Mouse (Mus musculus) intestine, embryonic 14.5 days (tissue): ENCODE data around the gene E2f1. TPM values are rescaled to one million over a fixed set of nuclear protein-coding genes. Genes with fewer than 3 reads are reported as not detected.

Experiments used
- ATAC-seq: fragments of 200-750 bp; cut with Nextera tagmentation; replicated peaks from 2 replicates; pipeline ENCODE4 v1.8.0; 2017; ENCODE audit warnings: low read depth, moderate number of reproducible peaks, moderate TSS enrichment, moderate library complexity; ENCODE audit not compliant: low FRiP score, low TSS enrichment
- DNase-seq: peaks from one replicate; pipeline ENCODE4 v3.0.0-alpha.2; 2018; ENCODE audit warnings: low spot score
- H3K27ac ChIP-seq: fragments of 300-500 bp; sonication (generic); 2 replicates; pipeline ENCODE4 v1.5.1; 2014; ENCODE audit warnings: low read depth, mild to moderate bottlenecking, control low read depth
- H3K27me3 ChIP-seq: fragments of 300-500 bp; sonication (generic); replicated peaks from 2 replicates; pipeline ENCODE4 v1.6.1; 2014; ENCODE audit warnings: low read length, control low read depth; ENCODE audit not compliant: control insufficient read depth, insufficient read depth
- H3K36me3 ChIP-seq: fragments of 300-500 bp; sonication (generic); 2 replicates; pipeline ENCODE4 v1.6.1; 2014; ENCODE audit warnings: low read length, control low read depth; ENCODE audit not compliant: control insufficient read depth, insufficient read depth
- H3K4me1 ChIP-seq: fragments of 300-500 bp; sonication (generic); replicated peaks from 2 replicates; pipeline ENCODE4 v1.6.1; 2014; ENCODE audit warnings: low read length, control low read depth, mixed read lengths; ENCODE audit not compliant: control insufficient read depth, insufficient read depth
- H3K4me2 ChIP-seq: fragments of 300-500 bp; sonication (generic); 2 replicates; pipeline ENCODE4 v1.6.1; 2014; ENCODE audit warnings: low read length
- H3K4me3 ChIP-seq: fragments of 300-500 bp; sonication (generic); 2 replicates; pipeline ENCODE4 v1.5.1; 2014; ENCODE audit warnings: low read depth, low read length, control low read depth, mixed read lengths
- H3K9ac ChIP-seq: fragments of 300-500 bp; sonication (generic); 2 replicates; pipeline ENCODE4 v1.6.1; 2014; ENCODE audit warnings: mild to moderate bottlenecking, low read length
- H3K9me3 ChIP-seq: fragments of 300-500 bp; sonication (generic); 2 replicates; pipeline ENCODE4 v1.6.1; 2016; ENCODE audit warnings: low read length, control low read depth; ENCODE audit not compliant: control insufficient read depth
- WGBS: fragments of 180-500 bp; shearing (Covaris S2); extraction: QIAGEN DNeasy Blood & Tissue Kit; methylation state at CpG from one replicate; pipeline ENCODE4 v1.1.7; 2014; 5-methylcytosine and 5-hydroxymethylcytosine counted together
- polyA plus RNA-seq: library from polyadenylated mRNA; unstranded; fragments of >200 nt; fragmentation: Nextera tagmentation; extraction: Ambion mirVana; gene quantifications from 2 replicates; pipeline ENCODE4 v1.2.1, GENCODE M21; 2014

The E2f1 gene
- polyA plus RNA-seq, 1 experiment from 2014 or later, result 10.7 TPM

GRCm38 (mm10) chr2:154565562-154565961, 4.1 kb downstream of the E2f1 start:
- peaks cover 39% of the 10 kb centered on the region for H3K36me3 ChIP-seq
- no peak overlapping the region for H3K27ac ChIP-seq
- H3K4me1 ChIP-seq, result peaks cover 13% of the 10 kb centered on the region
- H3K4me2 ChIP-seq, result no peak overlapping the region
- no peak overlapping the region for H3K4me3 ChIP-seq
- no peak overlapping the region for H3K9ac ChIP-seq
- ATAC-seq (no peak), DNase-seq (no peak)
- H3K9me3 ChIP-seq, result no peaks in the 10 kb centered on the region
- H3K27me3 ChIP-seq, result no peaks in the 10 kb centered on the region
- 77% methylated on average over 3 of the region's 3 CpGs for WGBS

- H3K4me2 ChIP-seq, result no peak overlapping the region
- H3K27ac ChIP-seq, result no peak overlapping the region
- H3K9me3 ChIP-seq, result no peaks in the 10 kb centered on the region
- H3K4me3 ChIP-seq, result no peak overlapping the region
- H3K4me1 ChIP-seq, result peaks cover 16% of the 10 kb centered on the region
- no peaks in the 10 kb centered on the region for H3K27me3 ChIP-seq
- 90% methylated on average over 22 of the region's 22 CpGs for WGBS
- DNase-seq (no peak), ATAC-seq (no peak)
- H3K9ac ChIP-seq, result no peak overlapping the region
- H3K36me3 ChIP-seq, result peaks cover 42% of the 10 kb centered on the region
These were observed 6.0 kb downstream of the E2f1 start for GRCm38 (mm10) chr2:154563612-154564170.

GRCm38 (mm10) chr2:154558264-154559039, 11.2 kb downstream of the E2f1 start, which contains the start of gene Necab3:
Gene Necab3, minus strand, starts transcription at chr2:154558890.
- peaks cover 29% of the 10 kb centered on the region for H3K36me3 ChIP-seq
- no peak for DNase-seq
- 8% methylated on average over 34 of the region's 34 CpGs for WGBS
- no peak within 1 kb of the TSS for H3K27ac ChIP-seq
- H3K9me3 ChIP-seq, result no peaks in the 10 kb centered on the region
- ATAC-seq, result no peak; the same call in 1 of the 2 replicates
- H3K4me1 ChIP-seq, result peaks cover 16% of the 10 kb centered on the region
- H3K27me3 ChIP-seq, result no peaks in the 10 kb centered on the region; the same call in 1 of the 2 replicates
- peak within 1 kb of the TSS; percentile 58 for H3K4me2 ChIP-seq
- no peak within 1 kb of the TSS for H3K9ac ChIP-seq
- peak within 1 kb of the TSS; percentile 10; the same call in 1 of the 2 replicates for H3K4me3 ChIP-seq

GRCm38 (mm10) chr2:154557184-154557832, 12.4 kb downstream of the E2f1 start:
- Histone ChIP-seq H3K9ac (no peak overlapping the region), H3K4me1 (peaks cover 17% of the 10 kb centered on the region), H3K27me3 (peaks cover 4% of the 10 kb centered on the region), H3K4me3 (no peak overlapping the region), H3K36me3 (peaks cover 21% of the 10 kb centered on the region), H3K9me3 (no peaks in the 10 kb centered on the region), H3K27ac (no peak overlapping the region), H3K4me2 (no peak overlapping the region)
- no peak for ATAC-seq
- no peak for DNase-seq
- 43% methylated on average over 5 of the region's 5 CpGs for WGBS

- Histone ChIP-seq H3K27ac (no peak overlapping the region), H3K36me3 (no peaks in the 10 kb centered on the region), H3K4me1 (peaks cover 22% of the 10 kb centered on the region), H3K4me2 (no peak overlapping the region), H3K4me3 (no peak overlapping the region), H3K27me3 (peaks cover 23% of the 10 kb centered on the region), H3K9ac (no peak overlapping the region), H3K9me3 (no peaks in the 10 kb centered on the region)
- no peak for ATAC-seq
- no peak for DNase-seq
- 88% methylated on average over 6 of the region's 6 CpGs for WGBS
These were observed 14.5 kb downstream of the E2f1 start for GRCm38 (mm10) chr2:154555235-154555634.

GRCm38 (mm10) chr2:154552424-154552907, 17.2 kb downstream of the E2f1 start:
- 27% methylated on average over 27 of the region's 27 CpGs for WGBS
- no peaks in the 10 kb centered on the region for H3K36me3 ChIP-seq
- H3K9ac ChIP-seq, result no peak overlapping the region
- H3K4me1 ChIP-seq, result peaks cover 19% of the 10 kb centered on the region
- ATAC-seq (no peak; the same call in 1 of the 2 replicates), DNase-seq (peak; percentile 65)
- peaks cover 36% of the 10 kb centered on the region for H3K27me3 ChIP-seq
- H3K9me3 ChIP-seq, result no peaks in the 10 kb centered on the region
- no peak overlapping the region for H3K4me3 ChIP-seq
- no peak overlapping the region for H3K27ac ChIP-seq
- H3K4me2 ChIP-seq, result peak overlapping the region; percentile 32

- Histone ChIP-seq H3K4me1 (peaks cover 14% of the 10 kb centered on the region), H3K4me2 (no peak overlapping the region), H3K9ac (no peak overlapping the region), H3K9me3 (no peaks in the 10 kb centered on the region), H3K27ac (no peak overlapping the region), H3K27me3 (peaks cover 36% of the 10 kb centered on the region), H3K4me3 (no peak overlapping the region), H3K36me3 (no peaks in the 10 kb centered on the region)
- 25% methylated on average over 21 of the region's 21 CpGs for WGBS
- ATAC-seq (no peak), DNase-seq (no peak)
These were observed 17.8 kb downstream of the E2f1 start for GRCm38 (mm10) chr2:154551927-154552326.

GRCm38 (mm10) chr2:154551476-154551875, 18.2 kb downstream of the E2f1 start, which contains the start of gene Actl10:
Gene Actl10, plus strand, starts transcription at chr2:154551776.
- Histone ChIP-seq H3K4me2 (peak within 1 kb of the TSS; percentile 32), H3K4me1 (peaks cover 13% of the 10 kb centered on the region), H3K9ac (no peak within 1 kb of the TSS), H3K9me3 (no peaks in the 10 kb centered on the region), H3K27me3 (peaks cover 36% of the 10 kb centered on the region), H3K4me3 (no peak within 1 kb of the TSS), H3K36me3 (no peaks in the 10 kb centered on the region), H3K27ac (no peak within 1 kb of the TSS)
- WGBS, result 76% methylated on average over 4 of the region's 4 CpGs
- ATAC-seq (no peak), DNase-seq (no peak)
